Mouse (Mus musculus) liver, embryonic 14.5 days (tissue): ENCODE results near the gene Gm10037.

ENCODE experiments used
- CTCF ChIP-seq: IDR thresholded peaks from 2 replicates; pipeline ENCODE4 v1.5.1; 2016; ENCODE audit warnings: antibody characterized with exemption, low read depth, control low read depth
- EP300 ChIP-seq: IDR thresholded peaks from 2 replicates; pipeline ENCODE4 v1.6.1; 2016; ENCODE audit warnings: antibody characterized with exemption, low read depth

GRCm38 (mm10) chr13:67811651-67812210 lies 19.2 kb upstream of the Gm10037 start:
- TF ChIP-seq CTCF (no peak), EP300 (no peak)
